Mouse (Mus musculus): ENCODE measurements around the gene Med7.

DNA sequence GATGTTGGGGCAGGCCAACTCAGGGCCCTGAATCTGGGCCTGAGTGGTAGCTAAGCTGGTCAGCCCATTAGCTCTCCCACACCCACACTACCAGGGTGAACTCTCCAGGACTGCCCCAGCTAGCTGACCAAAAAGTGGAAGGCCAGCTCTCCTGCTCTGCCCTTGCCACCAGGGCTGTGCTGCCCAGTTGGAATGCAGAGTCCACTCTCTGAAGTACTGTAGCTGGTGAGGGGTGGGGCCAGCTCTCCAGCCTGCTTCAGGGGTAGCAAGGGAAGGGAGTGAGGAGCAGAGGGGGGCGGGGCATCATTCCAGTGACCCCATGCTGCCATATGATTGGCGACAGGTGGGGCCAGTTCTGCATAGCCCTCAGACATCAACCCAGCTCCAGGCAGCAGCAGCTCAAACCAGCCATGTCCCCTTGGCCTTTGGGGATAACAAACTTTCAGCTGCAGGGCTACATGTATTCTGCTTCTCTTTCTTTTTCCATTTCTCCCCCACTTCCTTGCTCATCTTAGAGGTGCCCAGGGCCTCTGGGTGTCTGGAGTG, 26.6 kb upstream of the Med7 start:
- no peak for TF ChIP-seq CTCF (IDR thresholded peaks at IDR 0.05; ENCODE audit: insufficient read depth, low read depth, low read length)
- TF ChIP-seq POLR2A (IDR thresholded peaks at IDR 0.05; ENCODE audit: insufficient read depth, low read depth, low read length), result no peak
